Mouse (Mus musculus) megakaryocyte progenitor cell, adult 5-6 weeks (primary cell): ENCODE data around the gene Bmper. TPM values are rescaled to one million over a fixed set of nuclear protein-coding genes. Genes with fewer than 3 reads are reported as not detected.

ENCODE experiments used
- ATAC-seq: replicated peaks from 2 replicates; pipeline ENCODE4 v1.8.0; 2016; ENCODE audit warnings: mild to moderate bottlenecking, moderate TSS enrichment, inconsistent platforms; ENCODE audit not compliant: poor library complexity
- total RNA-seq, 2 experiments: library from RNA; stranded (forward) in 1 of 2; stranded (reverse) in 1 of 2; fragments of 157-497, 149-512 nt in 1 of 2; fragments of 200-1000 nt in 1 of 2; gene quantifications; 2 replicates each; pipeline versions ENCODE4 v1.2.3 to v1.2.4; 2015 to 2017

The Bmper gene
- total RNA-seq, 2 experiments from 2014 or later = not detected

DNA sequence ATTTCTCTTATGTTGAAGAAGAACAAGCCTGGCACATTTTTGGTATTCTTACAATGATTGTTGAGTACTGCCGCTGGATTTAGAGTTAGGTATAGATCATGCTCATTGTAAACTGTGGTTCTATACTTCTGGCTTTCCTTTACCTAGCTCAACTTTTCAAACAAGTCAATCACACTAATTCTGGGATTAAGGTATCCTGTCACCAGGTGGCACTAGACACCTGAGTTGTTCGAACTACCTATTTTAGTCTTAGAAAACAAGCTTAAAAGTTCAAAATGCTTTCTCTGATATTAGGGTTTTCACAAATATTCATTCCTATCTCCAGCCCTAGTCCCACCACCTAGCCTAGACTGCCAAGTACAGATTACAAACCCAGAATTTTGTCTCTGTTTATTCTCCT lies 196.2 kb downstream of the Bmper start:
- ATAC-seq = no peak

DNA sequence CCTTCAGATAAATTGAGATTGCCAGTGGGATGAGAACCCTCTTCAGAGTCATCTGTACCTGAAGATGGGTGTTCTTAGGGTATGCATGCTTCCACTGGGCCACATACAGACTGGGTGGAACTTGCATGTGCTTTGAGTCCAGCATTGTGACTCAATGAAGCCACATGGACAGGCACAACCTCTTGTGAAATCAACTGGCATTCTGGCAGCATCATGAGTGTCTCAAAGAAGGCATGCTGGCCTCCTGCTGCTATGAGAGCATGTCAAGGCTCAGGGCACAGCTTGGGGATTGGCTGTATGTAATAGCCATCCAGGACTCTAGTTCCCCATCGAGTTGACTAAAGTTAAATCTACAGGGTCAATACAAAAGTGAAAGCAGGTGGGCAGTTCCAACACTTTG lies 200.9 kb downstream of the Bmper start:
- no peak for ATAC-seq

DNA sequence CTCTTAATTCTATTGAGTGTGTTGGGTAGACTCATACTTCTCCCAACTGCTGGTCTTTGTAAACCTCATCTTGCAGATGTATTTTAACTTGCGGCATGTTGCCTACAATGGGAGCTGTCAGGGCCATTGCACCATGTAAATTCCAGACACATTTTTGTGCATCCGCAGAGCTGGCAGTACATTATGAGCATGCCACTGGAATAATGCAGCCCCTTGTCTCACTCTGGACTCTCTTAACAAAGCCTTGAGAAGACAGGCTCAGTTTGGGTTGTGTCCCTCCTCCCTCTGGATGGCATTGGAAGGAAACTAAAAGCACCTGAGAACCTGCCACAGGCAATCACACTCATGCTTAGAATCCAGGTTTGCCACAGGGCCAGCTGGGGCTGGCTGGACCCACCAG lies 209.8 kb downstream of the Bmper start:
- no peak for ATAC-seq

DNA sequence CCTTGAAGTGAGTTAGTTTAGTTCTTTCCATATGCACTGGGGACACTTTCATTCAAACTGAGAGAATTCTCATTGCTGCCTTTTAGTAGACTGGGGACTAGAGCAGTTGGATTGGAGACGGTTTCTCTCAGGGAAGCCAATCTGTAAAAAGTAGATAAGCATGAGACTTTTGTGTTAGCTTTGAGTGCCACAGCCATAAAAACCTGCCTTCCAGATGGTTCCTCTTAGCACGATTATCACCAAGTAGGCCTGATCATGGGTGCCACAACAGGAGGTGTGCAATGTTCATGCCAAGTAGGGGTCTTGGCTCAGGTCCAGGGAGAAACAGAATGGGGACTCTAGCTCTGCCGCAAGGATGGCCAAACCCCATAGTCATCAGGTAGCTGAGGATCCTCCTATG lies 210.4 kb downstream of the Bmper start:
- ATAC-seq = peak; percentile 93

DNA sequence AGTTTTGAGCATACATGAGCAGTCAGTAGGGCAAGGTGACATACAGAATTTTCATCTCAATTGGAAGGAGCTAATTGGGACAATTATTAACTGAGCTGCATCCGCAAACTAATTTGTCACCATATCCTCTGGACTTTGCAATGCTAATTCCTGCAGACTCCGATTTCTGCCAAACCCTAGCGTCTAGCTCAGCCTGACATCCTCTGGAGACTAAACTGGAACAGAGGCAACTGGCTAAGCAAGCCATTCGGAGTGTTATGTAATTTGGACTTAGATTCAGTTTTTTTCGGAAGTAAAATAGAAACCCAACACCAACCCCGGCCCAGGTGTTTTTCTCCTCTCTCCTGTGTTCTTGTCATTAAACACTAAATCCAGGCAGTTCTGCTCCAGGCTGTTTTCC lies 213.9 kb downstream of the Bmper start:
- no peak for ATAC-seq

DNA sequence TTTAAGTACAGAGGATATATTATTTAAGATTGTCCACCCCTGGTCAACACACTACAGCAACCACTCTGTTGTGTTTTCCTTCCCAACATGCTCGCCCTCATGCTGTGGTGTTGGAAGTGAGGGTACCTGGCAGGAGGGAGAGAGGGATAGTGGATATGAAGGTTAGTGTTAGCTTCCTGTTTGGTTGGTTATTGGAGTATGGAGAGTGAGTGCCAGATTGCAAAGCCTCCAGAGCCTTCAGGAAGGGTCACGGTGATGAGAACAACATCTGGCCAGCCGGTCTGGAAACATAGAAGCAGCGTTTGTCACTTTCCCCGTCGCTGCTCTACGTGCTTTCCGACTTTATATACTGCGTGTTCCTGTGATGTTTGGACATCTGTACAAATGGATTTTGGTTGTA lies 215.8 kb downstream of the Bmper start:
- ATAC-seq = no peak

DNA sequence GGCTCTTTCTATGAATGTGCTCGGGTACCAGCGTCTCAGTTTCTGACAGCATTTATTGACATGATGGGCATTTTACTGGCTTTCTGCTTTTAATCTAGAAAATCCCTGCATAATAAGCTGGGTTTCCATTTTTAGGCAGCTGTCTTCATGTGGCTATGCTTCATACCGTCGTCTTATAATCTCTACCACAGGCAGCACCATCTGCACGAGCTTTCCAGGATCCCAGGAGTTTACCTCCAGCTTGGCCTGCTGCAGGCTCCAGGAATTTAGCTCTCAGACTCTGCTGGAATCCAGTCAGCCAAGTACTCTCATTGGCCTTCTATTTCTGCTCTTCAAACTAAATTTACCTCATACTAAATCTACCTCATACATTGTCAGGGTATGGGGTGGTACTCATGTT lies 219.3 kb downstream of the Bmper start:
- no peak for ATAC-seq

DNA sequence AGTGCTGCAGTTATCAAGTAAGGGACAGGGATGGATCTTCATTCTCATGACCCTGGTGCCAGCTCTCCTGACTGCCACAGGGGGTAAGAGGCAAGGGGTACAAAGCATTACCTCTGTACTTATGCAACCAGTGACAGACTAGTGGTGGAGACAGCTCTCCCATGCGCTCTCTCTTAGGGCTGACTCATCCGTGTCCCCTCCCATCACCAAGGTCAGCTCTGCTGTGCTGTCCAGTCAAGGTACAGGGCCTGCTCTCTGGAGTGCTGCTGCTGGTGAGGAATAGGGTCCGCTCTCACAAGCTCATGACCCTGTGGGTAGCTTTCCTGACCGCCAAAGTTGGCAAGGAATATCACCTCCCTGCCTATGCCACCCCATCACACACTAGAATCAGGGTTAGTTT lies 222.1 kb downstream of the Bmper start:
- ATAC-seq = no peak

DNA sequence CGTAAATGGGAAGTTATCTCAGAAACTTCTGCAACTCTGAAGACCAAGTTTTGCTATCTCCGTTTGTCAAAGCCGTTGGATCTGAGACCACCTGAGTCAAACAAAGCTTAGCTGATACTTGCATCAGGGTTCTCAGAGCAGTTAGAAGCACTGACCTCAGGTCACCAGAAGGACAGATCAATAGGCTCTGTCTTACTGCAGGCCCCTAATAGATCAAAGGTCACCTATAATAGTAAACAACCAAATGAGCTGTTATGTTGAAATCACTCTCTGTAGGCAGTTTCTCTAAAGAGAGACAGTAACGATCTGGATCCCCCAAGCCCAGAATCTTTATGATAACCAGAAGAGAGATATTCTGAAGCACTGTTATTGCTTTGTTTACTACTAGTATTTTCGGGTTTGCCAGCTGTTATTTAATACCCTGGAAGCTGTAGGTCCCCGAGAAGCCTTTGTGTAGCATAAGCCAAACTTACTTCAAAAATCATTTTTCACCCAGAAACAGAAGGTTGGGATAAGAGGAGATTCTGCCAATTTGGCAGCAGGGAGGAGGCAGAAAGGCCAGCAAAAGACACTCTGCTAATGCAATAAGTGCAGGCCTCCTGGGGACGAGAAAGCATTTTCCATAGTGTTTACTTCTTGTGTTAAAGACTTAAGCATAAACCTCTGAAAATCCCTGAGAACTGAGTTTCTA lies 224.5 kb downstream of the Bmper start:
- no peak for ATAC-seq

DNA sequence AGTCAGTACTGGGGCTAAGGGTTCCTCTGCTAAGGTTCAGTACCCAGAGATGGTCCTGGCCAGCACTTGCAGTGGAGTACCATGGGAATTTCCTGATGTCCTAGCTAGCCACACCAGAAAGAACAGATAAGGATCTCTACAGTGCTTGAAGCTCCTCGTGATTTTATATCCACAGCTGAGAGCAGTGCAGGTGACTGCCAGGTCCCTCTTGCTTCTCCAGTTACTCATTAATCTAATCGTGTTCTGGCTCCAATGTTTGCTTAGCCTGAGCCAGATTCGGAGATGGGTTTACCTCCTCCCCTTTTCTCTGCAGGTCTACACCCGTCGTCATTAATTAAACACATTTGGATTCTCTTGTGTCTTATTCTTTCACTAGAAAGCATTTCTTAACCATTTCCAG lies 230.4 kb downstream of the Bmper start:
- no peak for ATAC-seq

DNA sequence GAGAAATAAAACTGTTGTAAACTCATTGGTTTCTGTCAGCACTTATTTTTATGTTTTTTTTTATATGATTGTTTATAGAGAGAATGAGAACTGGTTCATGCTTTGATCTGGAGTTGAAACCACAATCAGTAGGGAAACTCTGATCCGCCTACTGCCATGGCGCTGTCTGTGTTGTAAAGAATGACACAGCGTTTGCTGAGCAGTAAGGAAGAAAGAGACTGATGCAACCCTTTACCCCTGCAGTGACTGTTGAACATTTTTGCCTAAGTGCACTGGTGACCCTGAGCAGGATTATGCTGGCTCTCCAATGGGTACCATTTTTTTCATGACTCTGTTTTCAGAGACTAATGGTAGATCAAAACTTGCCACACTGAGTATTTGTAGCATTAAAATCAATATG lies 234.3 kb downstream of the Bmper start:
- peak; percentile 92 for ATAC-seq

DNA sequence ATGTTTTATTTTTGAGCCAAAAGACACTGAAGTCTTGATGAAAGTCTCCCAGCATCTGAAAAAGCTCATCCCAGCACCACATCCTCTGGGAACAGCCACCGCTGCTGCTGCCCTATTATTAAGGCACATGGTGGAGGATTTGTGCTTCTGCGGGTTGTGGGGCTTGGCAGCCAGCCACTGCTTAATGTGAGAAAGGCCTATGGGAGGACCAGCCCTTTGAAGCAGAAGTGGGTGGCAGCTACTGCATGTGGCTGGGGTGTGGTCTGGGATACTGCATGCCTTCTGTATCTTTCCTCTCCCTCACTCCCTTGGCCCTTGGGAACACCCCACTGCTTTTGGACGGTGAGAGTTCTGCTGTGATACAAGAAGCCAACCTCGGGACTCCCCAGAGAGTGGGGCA lies 237.8 kb downstream of the Bmper start:
- ATAC-seq = no peak

DNA sequence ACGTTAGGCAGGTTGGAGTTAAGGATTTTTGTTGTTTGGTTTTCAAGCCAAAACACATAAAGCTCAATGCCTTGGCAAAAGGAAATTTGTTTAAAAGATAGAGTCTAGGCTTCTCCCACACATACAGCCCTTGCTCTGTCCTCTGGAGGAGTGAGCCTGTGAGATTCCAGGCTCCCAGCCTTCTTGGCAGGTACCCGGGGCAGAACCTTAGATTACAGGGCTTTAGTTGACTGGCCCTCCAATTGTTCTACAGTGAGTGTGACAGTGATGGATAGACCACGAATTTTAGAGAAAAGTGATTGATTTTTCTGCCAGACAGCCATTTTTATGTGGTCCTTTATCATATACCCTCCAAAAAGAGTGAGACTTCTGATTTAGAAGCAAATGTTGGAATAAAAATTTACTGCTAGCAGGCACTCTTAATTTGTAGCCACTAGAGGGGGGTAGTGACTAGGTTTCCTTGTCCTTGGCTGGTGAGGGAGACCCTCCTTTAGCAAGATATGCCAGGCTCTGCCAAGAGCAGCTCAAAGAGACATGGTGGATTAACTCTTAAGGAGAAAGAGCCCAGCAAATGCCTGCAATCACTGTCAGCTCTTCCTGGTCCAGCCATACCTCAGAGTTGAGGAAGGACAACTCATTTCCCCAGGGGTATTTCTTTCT lies 240.2 kb downstream of the Bmper start:
- ATAC-seq = peak; percentile 64

DNA sequence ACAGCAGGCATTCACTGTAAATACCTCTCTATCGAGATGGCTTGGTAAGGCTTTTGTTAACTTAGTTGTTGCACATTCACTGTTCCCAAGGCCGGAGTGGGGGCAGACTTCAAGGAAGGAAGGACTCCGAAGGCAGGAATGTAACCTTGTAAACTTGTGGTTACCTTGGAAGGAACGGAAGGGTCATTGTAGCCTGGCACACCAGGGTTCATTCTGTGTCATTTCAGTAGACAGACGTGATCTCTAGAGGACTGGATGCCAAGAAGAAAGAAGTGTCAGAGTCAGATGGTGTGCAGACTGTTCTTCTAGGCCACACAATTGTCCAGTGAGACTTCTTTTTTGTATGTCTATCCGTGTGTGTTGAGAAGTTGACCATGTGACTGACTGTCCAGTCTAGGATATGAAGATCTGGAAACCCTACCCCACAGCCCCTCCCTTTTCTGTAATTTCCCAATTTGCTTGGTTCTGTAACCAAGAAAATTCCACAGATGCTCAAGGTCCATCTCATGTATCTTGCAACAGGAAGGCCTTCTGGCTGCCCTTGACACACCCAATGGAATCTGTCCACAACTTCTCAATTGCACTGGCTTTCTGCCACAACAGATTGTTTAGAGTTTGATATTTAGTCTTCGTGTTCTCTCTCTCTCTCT lies 242.2 kb downstream of the Bmper start:
- no peak for ATAC-seq

DNA sequence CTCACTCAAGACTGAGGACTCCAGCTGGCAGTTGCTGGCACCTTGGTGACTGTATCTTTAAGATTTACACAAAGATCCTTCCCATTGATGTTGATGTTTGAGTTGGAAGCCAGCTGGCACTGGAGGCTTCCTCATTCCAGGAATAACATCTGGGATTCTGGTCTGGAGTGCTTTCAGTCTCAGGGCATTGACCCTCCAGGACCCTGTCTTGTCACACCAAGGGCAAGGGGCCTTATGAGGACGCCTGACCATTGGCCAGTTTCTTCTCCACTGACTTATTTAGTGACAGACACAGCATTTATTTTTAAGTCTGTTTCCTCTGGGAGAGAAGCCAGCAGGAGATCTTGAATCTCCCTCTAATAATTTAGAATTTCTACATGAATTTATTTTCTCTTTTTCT lies 247.0 kb downstream of the Bmper start:
- ATAC-seq = no peak

DNA sequence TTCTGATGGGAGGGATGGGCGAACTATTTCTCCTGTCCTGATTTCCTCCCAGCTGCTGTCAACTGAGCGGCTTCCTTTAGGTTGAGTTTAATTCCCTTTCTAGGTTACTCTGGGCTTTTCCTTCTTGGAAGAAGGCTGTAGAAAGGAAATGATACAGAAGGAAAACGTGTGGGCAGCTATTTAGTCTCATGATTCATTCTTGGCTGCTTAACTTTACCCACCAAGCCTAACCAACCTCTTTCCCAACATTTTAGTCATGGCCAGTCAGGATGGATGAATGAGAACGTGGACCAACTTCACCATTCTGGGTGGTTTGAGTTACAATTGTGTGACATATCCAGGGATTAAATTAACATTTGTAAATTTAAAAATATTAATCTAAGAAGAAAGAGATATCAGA lies 263.0 kb downstream of the Bmper start:
- no peak for ATAC-seq

DNA sequence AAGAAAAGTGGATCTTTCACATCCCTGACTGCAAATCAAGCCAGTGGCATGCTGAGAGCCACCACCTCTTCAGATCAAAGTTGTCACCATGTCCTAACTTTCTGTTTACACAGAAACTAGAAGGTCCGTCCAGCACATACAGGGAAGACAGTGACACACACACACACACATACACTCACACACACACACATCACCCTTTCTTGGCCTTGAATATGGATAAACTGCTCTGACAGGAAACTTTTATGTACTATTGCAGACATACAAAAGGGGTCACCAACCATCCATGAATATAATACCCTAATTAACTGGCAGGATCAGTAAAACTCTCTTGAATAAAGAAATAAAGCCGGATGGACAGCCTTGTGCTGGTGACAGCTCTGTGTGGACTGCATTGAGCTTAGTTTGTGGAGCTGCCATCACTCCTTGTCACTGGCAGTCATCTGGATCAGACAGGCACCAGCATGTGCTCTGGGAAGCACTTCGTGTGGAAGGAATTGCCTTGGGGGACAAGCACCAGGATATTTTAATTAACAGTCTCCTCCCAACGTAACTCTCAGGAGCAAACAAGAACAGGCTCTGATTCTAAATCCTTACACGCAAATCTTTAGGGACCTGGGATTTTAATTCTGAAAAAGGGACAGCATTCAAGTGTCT lies 264.0 kb downstream of the Bmper start:
- no peak for ATAC-seq

DNA sequence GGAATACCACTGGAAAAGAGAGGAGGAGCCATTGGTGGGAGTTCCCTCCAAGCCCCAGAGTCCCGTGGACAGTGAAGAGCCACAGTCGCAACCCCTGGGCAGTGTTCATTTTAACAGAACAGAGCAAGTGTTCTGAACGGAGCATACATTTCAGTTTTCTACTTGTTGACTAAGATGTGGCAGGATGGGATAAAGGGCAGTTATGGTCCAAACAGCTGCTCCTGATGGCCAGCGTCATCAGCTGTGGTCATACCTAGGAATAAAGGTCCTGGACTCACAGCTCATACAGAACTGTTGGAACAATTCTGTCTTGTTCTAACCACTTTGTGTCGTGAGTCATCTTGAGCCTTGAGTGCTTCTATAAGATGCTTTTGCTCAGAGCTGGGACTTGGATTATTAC lies 265.4 kb downstream of the Bmper start:
- ATAC-seq = no peak

DNA sequence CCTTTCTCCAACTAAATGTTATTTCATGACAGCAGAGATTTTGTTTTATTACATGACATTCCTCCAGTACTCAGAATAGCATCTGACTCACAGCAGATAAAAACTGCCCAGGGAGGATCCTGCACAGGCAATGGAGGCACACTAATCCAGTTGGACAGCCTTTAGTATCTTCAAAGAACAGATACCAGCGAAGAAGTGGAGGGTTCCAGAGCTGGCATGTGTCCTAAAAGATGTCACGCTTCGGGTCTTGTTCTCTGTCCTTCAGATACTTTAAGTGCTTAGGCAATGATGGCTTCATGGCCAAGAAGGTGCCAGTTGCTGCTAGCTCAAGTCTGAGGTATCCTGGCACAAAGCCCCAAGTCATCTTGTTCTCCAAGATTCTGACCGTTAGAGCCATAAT lies 272.5 kb downstream of the Bmper start:
- no peak for ATAC-seq

DNA sequence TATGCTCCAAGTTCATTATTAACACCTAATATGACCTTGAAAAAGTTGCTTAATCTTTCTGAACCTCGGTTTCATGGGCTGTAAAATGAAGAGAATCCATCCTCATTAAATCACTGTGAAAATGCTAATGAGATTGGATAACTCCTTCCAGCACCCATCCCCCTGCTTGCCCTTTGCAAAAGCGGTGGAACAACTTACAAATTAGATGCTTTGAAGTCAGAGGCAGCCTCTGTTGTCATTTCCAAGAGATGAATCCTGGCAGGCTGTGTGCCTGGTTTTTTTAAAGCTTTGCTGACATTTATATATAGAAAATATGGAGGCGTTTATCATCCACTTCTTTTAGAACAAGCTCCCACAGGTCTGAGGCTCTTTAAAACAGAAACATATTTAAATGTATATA lies 274.8 kb downstream of the Bmper start:
- ATAC-seq = no peak

DNA sequence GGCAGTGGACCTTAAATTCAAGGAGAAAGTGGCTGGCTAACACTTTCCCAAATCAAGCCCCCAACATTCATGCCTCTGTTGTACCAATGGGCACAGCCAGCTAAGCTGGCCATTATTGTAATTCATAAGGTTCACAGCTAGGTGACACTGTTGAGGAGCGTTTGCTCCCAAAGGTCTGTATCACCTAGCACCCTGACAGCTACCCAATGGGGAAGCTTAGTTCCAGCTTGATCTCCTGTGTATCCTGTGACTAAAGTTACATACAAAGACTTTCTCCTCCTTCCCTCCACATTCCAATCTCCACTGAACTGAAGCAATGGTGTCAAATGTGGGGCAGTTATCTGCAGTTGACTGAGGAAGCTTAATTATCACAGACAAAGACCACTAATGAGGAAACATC lies 311.0 kb downstream of the Bmper start:
- peak; percentile 81 for ATAC-seq
